Comparison of ENCODE assay signal across 35 mouse cellular contexts in the genomic region with DNA sequence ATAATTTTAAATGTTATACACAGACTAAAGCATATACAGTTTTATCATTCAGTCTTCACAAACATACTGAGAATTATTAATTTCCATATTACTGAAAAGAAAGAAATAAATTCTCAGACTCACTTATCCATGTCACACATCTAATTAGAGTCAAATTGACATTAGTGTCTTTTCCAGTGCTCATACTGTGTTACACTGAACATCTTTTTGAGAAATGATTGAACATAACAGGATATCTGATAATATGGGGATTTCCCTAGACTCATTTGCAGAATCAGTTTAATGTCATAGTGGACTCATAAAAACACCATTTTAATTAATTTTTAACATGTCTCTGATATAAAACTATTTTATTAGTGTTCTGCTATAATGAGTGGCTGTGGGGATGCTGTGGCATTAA.
"Had no signal": no experiment of that assay in that cellular context is flagged by ENCODE, and none has a peak within 500 bp of the region (broad histone marks: within the 10 kb centered on the region; RNA-seq: fewer than 3 reads in every experiment).

No protein-coding gene starts in this region.

- H3K27ac ChIP-seq: heart, embryonic 10.5 days; heart, embryonic 13.5 days; heart, embryonic 15.5 days; hindbrain, embryonic 10.5 days; hindbrain, embryonic 12.5 days; hindbrain, embryonic 13.5 days; hindbrain, embryonic 14.5 days; hindbrain, embryonic 15.5 days; hindbrain, postnatal 0 days; intestine, embryonic 15.5 days; kidney, embryonic 15.5 days; kidney, postnatal 0 days; layer of hippocampus, adult 2 months had no signal

- H3K27me3 ChIP-seq: heart, embryonic 12.5 days; heart, embryonic 13.5 days; heart, embryonic 15.5 days; hindbrain, embryonic 12.5 days; hindbrain, embryonic 13.5 days; hindbrain, embryonic 15.5 days; intestine, embryonic 15.5 days; kidney, embryonic 15.5 days had no signal

- H3K36me3 ChIP-seq: heart, embryonic 10.5 days; heart, embryonic 12.5 days; heart, embryonic 13.5 days; heart, embryonic 15.5 days; hindbrain, embryonic 10.5 days; hindbrain, embryonic 12.5 days; hindbrain, embryonic 13.5 days; hindbrain, embryonic 15.5 days; intestine, embryonic 15.5 days; kidney, embryonic 15.5 days had no signal

- DNase-seq: heart, postnatal 10 days; heart, postnatal 14 days; heart, postnatal 36 days; heart, postnatal 4 days; kidney, adult 11 months; kidney, adult 18-20 months; kidney, adult 2 months; kidney, adult 8-10 months; kidney, adult 9 months; kidney, postnatal 10 days; kidney, postnatal 14 days; kidney, postnatal 25 days; kidney, postnatal 36 days; kidney, postnatal 4 days; layer of hippocampus, adult 9-11 months; layer of hippocampus, postnatal 36 days had no signal

- H3K9ac ChIP-seq: heart, embryonic 12.5 days; heart, embryonic 13.5 days; heart, embryonic 15.5 days; hindbrain, embryonic 12.5 days; hindbrain, embryonic 13.5 days; hindbrain, embryonic 14.5 days; hindbrain, embryonic 15.5 days; intestine, embryonic 15.5 days; kidney, embryonic 15.5 days had no signal

- H3K9me3 ChIP-seq: heart, embryonic 10.5 days; heart, embryonic 12.5 days; heart, embryonic 13.5 days; heart, embryonic 15.5 days; hindbrain, embryonic 10.5 days; hindbrain, embryonic 12.5 days; hindbrain, embryonic 13.5 days; hindbrain, embryonic 15.5 days; intestine, embryonic 15.5 days; kidney, embryonic 15.5 days had no signal

- ATAC-seq: hindbrain, embryonic 16.5 days; hindbrain, postnatal 0 days; inflammation-experienced regulatory T-cells, adult 6 months; intestine, embryonic 15.5 days; intestine, embryonic 16.5 days; intestine, postnatal 0 days had no signal

- H3K4me1 ChIP-seq: heart, embryonic 10.5 days; heart, embryonic 12.5 days; heart, embryonic 13.5 days; heart, embryonic 15.5 days; hindbrain, embryonic 10.5 days; hindbrain, embryonic 12.5 days; hindbrain, embryonic 13.5 days; hindbrain, embryonic 15.5 days; intestine, embryonic 15.5 days; kidney, embryonic 15.5 days had no signal

- H3K4me3 ChIP-seq: heart, embryonic 10.5 days; heart, embryonic 12.5 days; heart, embryonic 13.5 days; heart, embryonic 15.5 days; hindbrain, embryonic 10.5 days; hindbrain, embryonic 12.5 days; hindbrain, embryonic 13.5 days; hindbrain, embryonic 15.5 days; intestine, embryonic 15.5 days; kidney, embryonic 15.5 days; layer of hippocampus, adult 2 months had no signal

- H3K4me2 ChIP-seq: heart, embryonic 11.5 days; heart, embryonic 12.5 days; heart, embryonic 13.5 days; heart, embryonic 15.5 days; hindbrain, embryonic 12.5 days; hindbrain, embryonic 13.5 days; hindbrain, embryonic 14.5 days; hindbrain, embryonic 15.5 days; intestine, embryonic 15.5 days; kidney, embryonic 15.5 days had no signal
